9 mouse cellular contexts compared by ENCODE assay signal in genomic region chr12:32995081-32995834, GRCm38 (mm10). TPM values are rescaled to one million over a fixed set of nuclear protein-coding genes. Genes with fewer than 3 reads are reported as not detected.
A peak's percentile ranks its signal among the peaks of the same experiment; 100 is the strongest.
DNase-seq lines count a peak whose midpoint lies in the region; ATAC-seq lines count a peak whose summit lies in the region.
"Had no signal": no experiment of that assay in that cellular context is flagged by ENCODE, and none has a peak within 500 bp of the region (broad histone marks: within the 10 kb centered on the region; RNA-seq: fewer than 3 reads in every experiment).

No protein-coding gene starts in this region.

- no peaks in the 10 kb centered on the region for H3K4me1 ChIP-seq in kidney, embryonic 15.5 days

- H3K27ac ChIP-seq in kidney, embryonic 15.5 days = no peak overlapping the region

- H3K36me3 ChIP-seq in kidney, embryonic 15.5 days = no peaks in the 10 kb centered on the region

- H3K4me2 ChIP-seq in kidney, embryonic 15.5 days = no peak overlapping the region

- 89% methylated on average over 4 of the region's 4 CpGs for WGBS in kidney, embryonic 15.5 days

- peak; percentile 64 for DNase-seq in kidney, adult 18-20 months
- peak; percentile 53 for DNase-seq in brain, adult 2 months (ENCODE audit: low read depth, low spot score)
- peak; percentile 71 to 74 for DNase-seq in heart, postnatal 10 days
- peak; percentile 65 for DNase-seq in lung, postnatal 14 days
- no peak for DNase-seq in layer of hippocampus, adult 11-12 months (ENCODE audit: low spot score)
- DNase-seq in thymus, postnatal 0 days (ENCODE audit: low spot score) = no peak
- DNase-seq: layer of hippocampus, postnatal 36 days had no signal

- H3K27me3 ChIP-seq in kidney, embryonic 15.5 days = no peaks in the 10 kb centered on the region

- H3K9ac ChIP-seq in kidney, embryonic 15.5 days = no peak overlapping the region

- no peak for ATAC-seq in kidney, embryonic 15.5 days (replicated peaks; ENCODE audit: low FRiP score)
- no peak for ATAC-seq in CD4-positive, CD25-positive, alpha-beta regulatory T cell, adult 4 months

- no peaks in the 10 kb centered on the region for H3K9me3 ChIP-seq in kidney, embryonic 15.5 days (replicated peaks)

- no peak overlapping the region for H3K4me3 ChIP-seq in kidney, embryonic 15.5 days (replicated peaks)

- intact Hi-C loops in heart, postnatal 10 days (cut with DNase I) = no loop called here

RNA-seq across cellular contexts. Expression of gene Sypl, which starts 41.6 kb away (rescaled TPM):
- polyA plus RNA-seq in kidney, embryonic 15.5 days (2015; fragmentation: Nextera tagmentation; extraction: Ambion mirVana) = 118 and 131 TPM in 2 replicates
- 10 to 100 TPM; 83.4 to 89.9 TPM for total RNA-seq in heart, postnatal 10 days (2021)
- 10 to 100 TPM; 69.7 to 85.3 TPM for polyA plus RNA-seq in CD4-positive, CD25-positive, alpha-beta regulatory T cell, adult 4 months (2017; shearing (Covaris generic))
- 109 and 111 TPM in 2 replicates for polyA plus RNA-seq in thymus, postnatal 0 days (2015; fragmentation: Nextera tagmentation; extraction: Ambion mirVana)

Comparison
In these comparisons a context has a peak if more than half of its experiments do, and no peak if none do; other contexts are left out.
1. DNase-seq: peak in kidney, adult 18-20 months (single experiment), brain, adult 2 months (single experiment), heart, postnatal 10 days (2 of 2) and lung, postnatal 14 days (single experiment); none in layer of hippocampus, adult 11-12 months (single experiment) and thymus, postnatal 0 days (single experiment).